Mouse (Mus musculus) liver, postnatal 0 days (tissue): Measurements from ENCODE around the gene Dcst2. TPM values are rescaled to one million over a fixed set of nuclear protein-coding genes. Genes with fewer than 3 reads are reported as not detected.

Experiments used
- ATAC-seq: fragments of 200-750 bp; cut with Nextera tagmentation; 2 replicates; pipeline ENCODE4 v1.8.0; 2017; ENCODE audit warnings: mild to moderate bottlenecking, moderate library complexity
- DNase-seq: peaks from one replicate; pipeline ENCODE4 v3.0.0-alpha.2; 2016
- H3K27ac ChIP-seq: fragments of 300-500 bp; sonication (generic); 2 replicates; pipeline ENCODE4 v1.5.1; 2014; ENCODE audit warnings: antibody characterized with exemption, moderate library complexity, mild to moderate bottlenecking, low read depth
- H3K27me3 ChIP-seq: fragments of 300-500 bp; sonication (generic); 2 replicates; pipeline ENCODE4 v1.6.1; 2014; ENCODE audit warnings: low read length, control low read depth, mixed read lengths; ENCODE audit not compliant: insufficient read depth
- H3K36me3 ChIP-seq: fragments of 300-500 bp; sonication (generic); replicated peaks from 2 replicates; pipeline ENCODE4 v1.6.1; 2014; ENCODE audit warnings: mild to moderate bottlenecking, control low read depth, low read length, moderate library complexity, mixed read lengths; ENCODE audit not compliant: insufficient read depth
- H3K4me1 ChIP-seq: fragments of 300-500 bp; sonication (generic); 2 replicates; pipeline ENCODE4 v1.6.1; 2014; ENCODE audit warnings: antibody characterized with exemption, mild to moderate bottlenecking, control low read depth; ENCODE audit not compliant: insufficient read depth
- H3K4me2 ChIP-seq: fragments of 300-500 bp; sonication (generic); 2 replicates; pipeline ENCODE4 v1.6.1; 2014; ENCODE audit warnings: low read depth, mild to moderate bottlenecking, low read length, moderate library complexity, mixed read lengths
- H3K4me3 ChIP-seq: fragments of 300-500 bp; sonication (generic); 2 replicates; pipeline ENCODE4 v1.5.1; 2014; ENCODE audit warnings: low read depth, low read length
- H3K9ac ChIP-seq: fragments of 300-500 bp; sonication (generic); replicated peaks from 2 replicates; pipeline ENCODE4 v1.6.1; 2014; ENCODE audit warnings: mild to moderate bottlenecking, moderate library complexity
- H3K9me3 ChIP-seq: fragments of 300-500 bp; sonication (generic); 2 replicates; pipeline ENCODE4 v1.6.1; 2016; ENCODE audit warnings: mild to moderate bottlenecking, control low read depth, low read length, mixed read lengths
- CTCF ChIP-seq: sonication (generic); IDR thresholded peaks from 2 replicates; pipeline ENCODE4 v1.5.1; 2016; ENCODE audit warnings: antibody characterized with exemption, low read depth
- EP300 ChIP-seq: IDR thresholded peaks from 2 replicates; pipeline ENCODE4 v1.6.1; 2016; ENCODE audit warnings: antibody characterized with exemption, low read depth, mild to moderate bottlenecking
- WGBS: fragments of 180-500 bp; shearing (Covaris S2); extraction: QIAGEN DNeasy Blood & Tissue Kit; methylation state at CpG from one replicate; pipeline ENCODE4 v1.1.7; 2014; ENCODE audit not compliant: insufficient replicate concordance; 5-methylcytosine and 5-hydroxymethylcytosine counted together
- polyA plus RNA-seq: library from polyadenylated mRNA; unstranded; fragments of >200 nt; fragmentation: Nextera tagmentation; extraction: Ambion mirVana; gene quantifications from 2 replicates; pipeline ENCODE4 v1.2.1, GENCODE M21; 2015

Gene Dcst2
- polyA plus RNA-seq, 1 experiment from 2014 or later: 0.05 TPM

GRCm38 (mm10) chr3:89392871-89393311, 31.1 kb downstream of the Dcst2 start:
- H3K9me3 ChIP-seq: no peaks in the 10 kb centered on the region
- peak overlapping the region; percentile 99 for H3K27ac ChIP-seq
- WGBS: 0% methylated on average over 14 of the region's 24 CpGs
- no peak for ATAC-seq
- H3K4me1 ChIP-seq: peaks cover 66% of the 10 kb centered on the region
- H3K4me2 ChIP-seq: peak overlapping the region; percentile 100
- H3K9ac ChIP-seq: peak overlapping the region; percentile 82
- H3K36me3 ChIP-seq: no peaks in the 10 kb centered on the region
- peak overlapping the region; percentile 78 for H3K4me3 ChIP-seq
- TF ChIP-seq EP300 (no peak), CTCF (no peak)
- DNase-seq: no peak
- peaks cover 12% of the 10 kb centered on the region for H3K27me3 ChIP-seq

GRCm38 (mm10) chr3:89393605-89394004, 31.8 kb downstream of the Dcst2 start:
- Histone ChIP-seq H3K4me1 (peaks cover 64% of the 10 kb centered on the region), H3K36me3 (no peaks in the 10 kb centered on the region), H3K27me3 (peaks cover 12% of the 10 kb centered on the region), H3K4me3 (peak overlapping the region; percentile 78), H3K4me2 (peak overlapping the region; percentile 100), H3K27ac (peak overlapping the region; percentile 99), H3K9me3 (no peaks in the 10 kb centered on the region), H3K9ac (peak overlapping the region; percentile 79)
- peak; percentile 97 for DNase-seq
- peak; percentile 90 for ATAC-seq
- TF ChIP-seq EP300: no peak
- under 1% methylated on average over 15 of the region's 15 CpGs for WGBS

- peak; percentile 64 for ATAC-seq
Observed at GRCm38 (mm10) chr3:89394006-89394893, 32.5 kb downstream of the Dcst2 start, which contains the start of gene Zbtb7b. Gene Zbtb7b (minus strand): TSS chr3:89394776.

GRCm38 (mm10) chr3:89394894-89395256, 33.1 kb downstream of the Dcst2 start:
- peaks cover 51% of the 10 kb centered on the region for H3K4me1 ChIP-seq

More at GRCm38 (mm10) chr3:89394006-89394893, 32.5 kb downstream of the Dcst2 start, which contains the start of gene Zbtb7b:
- DNase-seq: peak; percentile 84
- Histone ChIP-seq H3K27me3 (peaks cover 12% of the 10 kb centered on the region), H3K9ac (peak within 1 kb of the TSS; percentile 79), H3K4me1 (peaks cover 57% of the 10 kb centered on the region), H3K9me3 (no peaks in the 10 kb centered on the region), H3K27ac (peak within 1 kb of the TSS; percentile 99), H3K4me2 (peak within 1 kb of the TSS; percentile 100), H3K4me3 (peak within 1 kb of the TSS; percentile 78), H3K36me3 (no peaks in the 10 kb centered on the region)
- TF ChIP-seq CTCF (peak; percentile 60), EP300 (no peak)
- WGBS: under 1% methylated on average over 38 of the region's 42 CpGs

GRCm38 (mm10) chr3:89395419-89395805, 33.6 kb downstream of the Dcst2 start:
- no peak for ATAC-seq
- Histone ChIP-seq H3K9ac (peak overlapping the region; percentile 79), H3K36me3 (no peaks in the 10 kb centered on the region), H3K9me3 (no peaks in the 10 kb centered on the region), H3K4me2 (peak overlapping the region; percentile 100), H3K4me1 (peaks cover 46% of the 10 kb centered on the region), H3K27ac (peak overlapping the region; percentile 99), H3K27me3 (peaks cover 12% of the 10 kb centered on the region), H3K4me3 (peak overlapping the region; percentile 78)
- WGBS: 4% methylated on average over 10 of the region's 10 CpGs
- TF ChIP-seq EP300: no peak
- no peak for TF ChIP-seq CTCF
- DNase-seq: no peak

More at GRCm38 (mm10) chr3:89394894-89395256, 33.1 kb downstream of the Dcst2 start:
- peak overlapping the region; percentile 99 for H3K27ac ChIP-seq
- peak overlapping the region; percentile 79 for H3K9ac ChIP-seq
- H3K36me3 ChIP-seq: no peaks in the 10 kb centered on the region
- peak; percentile 39; the same call in 1 of the 2 replicates for TF ChIP-seq EP300
- TF ChIP-seq CTCF: no peak
- WGBS: 2% methylated on average over 12 of the region's 12 CpGs
- H3K4me2 ChIP-seq: peak overlapping the region; percentile 100
- H3K9me3 ChIP-seq: no peaks in the 10 kb centered on the region
- peak; percentile 84 for DNase-seq
- ATAC-seq: peak; percentile 30
- H3K27me3 ChIP-seq: peaks cover 12% of the 10 kb centered on the region
- peak overlapping the region; percentile 78 for H3K4me3 ChIP-seq

GRCm38 (mm10) chr3:89395806-89396653, 34.3 kb downstream of the Dcst2 start:
- WGBS: under 1% methylated on average over 36 of the region's 44 CpGs

More at GRCm38 (mm10) chr3:89395806-89396653, 34.3 kb downstream of the Dcst2 start:
- H3K9me3 ChIP-seq: no peaks in the 10 kb centered on the region
- peaks cover 12% of the 10 kb centered on the region for H3K27me3 ChIP-seq
- H3K4me1 ChIP-seq: peaks cover 40% of the 10 kb centered on the region
- peak overlapping the region; percentile 78 for H3K4me3 ChIP-seq
- H3K27ac ChIP-seq: peak overlapping the region; percentile 48; the same call in 1 of the 2 replicates
- DNase-seq (peak; percentile 67), ATAC-seq (no peak)
- peak; percentile 94 for TF ChIP-seq CTCF
- TF ChIP-seq EP300: no peak
- no peaks in the 10 kb centered on the region for H3K36me3 ChIP-seq
- peak overlapping the region; percentile 100 for H3K4me2 ChIP-seq
- peak overlapping the region; percentile 79 for H3K9ac ChIP-seq
